Mouse (Mus musculus) Patski (cell line): ENCODE measurements around the gene Rnf225. TPM values are rescaled to one million over a fixed set of nuclear protein-coding genes. Genes with fewer than 3 reads are reported as not detected.

Source experiments
- ATAC-seq: fragments of 100-300 bp; one replicate; pipeline ENCODE4 v1.8.0; 2021
- CTCF ChIA-PET: fragments of 350-600 bp; sonication (Branson Sonifier 250); formaldehyde crosslinking; loops from one replicate; lab custom pipeline; 2022; ENCODE audit warnings: inconsistent platforms; lab: Charles Lee
- POLR2A ChIA-PET: fragments of 350-600 bp; sonication (Branson Sonifier 250); formaldehyde crosslinking; loops from one replicate; lab custom pipeline; 2022; ENCODE audit warnings: antibody characterized with exemption, inconsistent platforms; lab: Charles Lee
- DNase-seq: peaks from one replicate; pipeline ENCODE4 v3.0.0-alpha.2; 2011; ENCODE audit warnings: low read depth, low spot score
- H3K27me3 ChIP-seq: fragments of 371-371 bp; one replicate; pipeline ENCODE4 v1.5.1; 2021
- CTCF ChIP-seq: fragments of 100-300 bp; IDR thresholded peaks from one replicate; pipeline ENCODE4 v1.5.1; 2021
- in situ Hi-C: fragments of 300-500 bp; cut with MboI; formaldehyde crosslinking; loops from 3 replicates; pipeline ENCODE4 v1.11.1; 2018; ENCODE audit warnings: low pct_unique_long_range_greater_than_20kb, mixed read lengths
- polyA plus RNA-seq: library from polyadenylated mRNA; unstranded; gene quantifications from one replicate; pipeline ENCODE4 v1.2.3, GENCODE M21; 2021

Gene Rnf225
- polyA plus RNA-seq, 1 experiment from 2014 or later, result 0.47 TPM

DNA sequence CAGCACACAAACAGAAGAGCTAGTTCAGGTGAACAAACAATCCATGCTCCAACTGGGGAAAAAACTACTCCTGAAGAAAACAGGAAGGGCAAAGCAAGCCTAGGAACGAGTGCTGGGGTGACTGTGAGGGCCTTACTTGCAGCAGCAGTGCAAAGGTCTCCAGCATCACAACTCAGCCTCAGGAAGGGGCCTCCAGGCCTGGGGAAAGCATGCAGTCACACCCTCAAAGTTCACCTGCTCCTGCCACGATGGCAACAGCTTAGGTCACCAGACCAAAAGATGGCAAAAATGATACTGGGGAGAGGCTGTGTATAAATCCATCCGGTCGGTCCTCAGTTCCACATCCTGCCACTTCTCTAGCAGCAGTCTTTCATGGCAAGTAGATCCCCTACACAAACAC lies 31.7 kb downstream of the Rnf225 start:
- no peaks in the 10 kb centered on the region for H3K27me3 ChIP-seq
- CTCF ChIA-PET, result interaction anchor here (1.1 to 1.5 kb wide), 3 partner anchors 19 to 37 kb away, joined by 3 to 4 read pairs (median 3); partner anchors contain the start of genes Rps5 and Zfp446
- POLR2A ChIA-PET, result interaction anchor here (1.2 kb wide), 1 partner anchor 78 kb away, joined by 3 read pairs; the partner anchor contains the start of gene Zfp128
- no peak for TF ChIP-seq CTCF
- DNase-seq (no peak), ATAC-seq (no peak)
- in situ Hi-C loops, result no loop called here

GRCm38 (mm10) chr7:12959718-12960117 lies 32.5 kb downstream of the Rnf225 start:
- in situ Hi-C loops, result no loop called here
- ChIA-PET POLR2A (no interaction called here), CTCF (no interaction called here)
- H3K27me3 ChIP-seq, result no peaks in the 10 kb centered on the region
- DNase-seq (no peak), ATAC-seq (no peak)
- TF ChIP-seq CTCF, result no peak

- CTCF ChIA-PET, result interaction anchor here (0.7 to 1.8 kb wide), 4 partner anchors 9 to 43 kb away, joined by 3 to 9 read pairs (median 3); partner anchors contain the start of gene Zfp446
- ATAC-seq (peak; percentile 22), DNase-seq (no peak)
- in situ Hi-C loops, result no loop called here
- POLR2A ChIA-PET, result no interaction called here
- no peaks in the 10 kb centered on the region for H3K27me3 ChIP-seq
- no peak for TF ChIP-seq CTCF
Observed at GRCm38 (mm10) chr7:12961511-12962141, 34.4 kb downstream of the Rnf225 start.

DNA sequence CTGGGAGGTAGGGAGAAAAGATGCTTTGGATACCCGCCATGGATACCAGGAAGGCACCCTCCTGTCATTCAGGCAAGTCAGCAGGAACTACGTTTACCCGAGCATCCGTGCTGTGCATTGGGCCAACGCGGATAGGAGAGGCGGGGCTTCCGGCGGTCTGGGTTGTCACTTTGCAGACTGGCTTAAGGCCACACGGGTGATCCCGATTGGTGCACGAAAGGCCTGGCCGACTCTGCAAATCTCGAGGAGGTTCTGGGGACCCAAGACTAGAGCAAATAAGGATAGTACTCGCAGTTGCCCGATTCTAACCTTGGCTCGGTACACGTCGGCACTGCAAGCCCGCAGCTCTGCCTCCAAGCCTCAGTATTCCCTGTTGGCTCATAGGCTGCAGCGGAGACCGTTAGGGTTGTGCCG lies 38.5 kb downstream of the Rnf225 start, which contains the start of gene Zfp324:
Gene Zfp324, plus strand, starts transcription at position 161 of the 414 bp plus-strand sequence.
- DNase-seq (peak; percentile 47), ATAC-seq (peak; percentile 95)
- ChIA-PET CTCF (no interaction called here), POLR2A (interaction anchor here (0.6 kb wide), 1 partner anchor 14 kb away, joined by 4 read pairs; no protein-coding TSS in a partner anchor)
- no peaks in the 10 kb centered on the region for H3K27me3 ChIP-seq
- no peak for TF ChIP-seq CTCF
- in situ Hi-C loops, result no loop called here

GRCm38 (mm10) chr7:12966104-12966845 lies 39.1 kb downstream of the Rnf225 start:
- in situ Hi-C loops, result no loop called here
- no peaks in the 10 kb centered on the region for H3K27me3 ChIP-seq
- POLR2A ChIA-PET, result interaction anchor here (0.6 kb wide), 1 partner anchor 15 kb away, joined by 4 read pairs; no protein-coding TSS in a partner anchor
- no peak for TF ChIP-seq CTCF
- DNase-seq, result no peak
- CTCF ChIA-PET, result interaction anchor here (2.4 kb wide), 1 partner anchor 11 kb away, joined by 10 read pairs; the partner anchor contains the start of gene Zfp446
- peak; percentile 56 for ATAC-seq

- TF ChIP-seq CTCF, result no peak
- in situ Hi-C loops, result no loop called here
- no peak for ATAC-seq
- no peak for DNase-seq
- no peaks in the 10 kb centered on the region for H3K27me3 ChIP-seq
- ChIA-PET CTCF (no interaction called here), POLR2A (no interaction called here)
Observed at GRCm38 (mm10) chr7:12970906-12971305, 43.7 kb downstream of the Rnf225 start.

DNA sequence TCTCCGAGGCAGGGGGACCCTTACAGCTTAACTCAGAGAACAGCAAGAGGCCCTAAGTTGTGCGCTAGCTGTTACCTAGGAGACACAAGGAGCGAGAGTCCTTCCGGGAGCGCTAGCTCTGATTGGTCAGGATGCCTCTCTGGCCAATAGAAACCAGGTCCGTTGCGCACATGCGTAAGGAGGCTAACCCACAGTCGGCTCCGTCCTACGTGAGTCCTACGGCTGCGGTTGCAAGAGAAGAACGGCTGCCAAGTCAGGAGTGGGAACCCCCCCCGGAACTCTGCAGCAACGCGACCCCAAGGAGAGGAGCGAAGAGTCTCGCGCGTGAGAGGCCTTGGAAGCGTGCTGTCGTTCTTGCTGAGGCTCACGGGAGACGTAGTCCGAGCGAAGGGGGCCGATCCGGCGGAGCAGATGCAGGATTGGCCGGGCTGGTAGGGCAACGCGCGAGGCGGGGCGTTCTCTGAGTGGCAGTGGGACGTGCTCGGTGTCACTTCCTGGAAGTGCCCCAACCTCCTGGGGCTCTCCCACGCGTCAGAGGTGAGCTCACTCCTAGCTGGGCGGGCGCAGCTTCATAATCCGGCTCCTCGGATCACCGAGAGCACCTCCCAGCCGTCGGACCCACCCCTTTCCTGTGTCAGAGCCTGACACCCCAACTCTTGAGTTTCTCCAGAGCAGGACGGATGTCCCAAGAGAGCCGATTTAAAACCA lies 50.6 kb downstream of the Rnf225 start, which contains the start of gene Zfp446:
Gene Zfp446, plus strand, starts transcription at position 167 of the 708 bp plus-strand sequence.
- in situ Hi-C loops, result no loop called here

GRCm38 (mm10) chr7:12978931-12979722 lies 51.9 kb downstream of the Rnf225 start:
- no peak for TF ChIP-seq CTCF
- ChIA-PET POLR2A (no interaction called here), CTCF (interaction anchor here (0.6 kb wide), 1 partner anchor 14 kb away, joined by 3 read pairs; no protein-coding TSS in a partner anchor)
- in situ Hi-C loops, result no loop called here
- no peak for DNase-seq
- ATAC-seq, result no peak
- H3K27me3 ChIP-seq, result no peaks in the 10 kb centered on the region

More for the DNA sequence above, 50.6 kb downstream of the Rnf225 start, which contains the start of gene Zfp446:
- no peak for TF ChIP-seq CTCF
- ChIA-PET CTCF (interaction anchor here (0.8 to 2.6 kb wide), 6 partner anchors 10 to 32 kb away, joined by 3 to 10 read pairs (median 4); partner anchors contain the start of gene Zbtb45), POLR2A (interaction anchor here (1.2 kb wide), 1 partner anchor 55 kb away, joined by 3 read pairs; no protein-coding TSS in a partner anchor)
- peak; percentile 90 for DNase-seq
- H3K27me3 ChIP-seq, result no peaks in the 10 kb centered on the region
- peak; percentile 98 for ATAC-seq

DNA sequence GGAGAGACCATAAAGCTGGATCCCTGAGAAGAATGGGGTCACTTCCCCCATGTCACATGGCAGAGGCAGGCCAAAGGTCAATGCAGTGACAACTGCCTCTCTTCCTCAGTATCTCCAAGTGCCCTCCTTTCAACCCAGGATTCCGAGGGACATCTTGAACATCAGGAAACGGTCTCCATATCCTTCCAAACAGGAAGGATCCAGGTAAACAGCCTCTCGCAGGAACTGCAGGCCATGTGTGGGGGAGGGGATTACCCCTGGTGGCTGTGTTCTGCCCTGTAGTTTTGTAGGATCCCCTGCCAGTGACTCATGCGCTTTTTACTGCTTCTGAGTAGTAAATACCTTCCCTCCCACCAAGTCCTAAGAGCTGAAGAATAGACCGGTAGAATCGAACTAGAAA lies 52.6 kb downstream of the Rnf225 start:
- in situ Hi-C loops, result no loop called here
- CTCF ChIA-PET, result interaction anchor here (0.6 to 0.8 kb wide), 2 partner anchors 13 to 17 kb away, joined by 3 read pairs; no protein-coding TSS in a partner anchor
- ATAC-seq (no peak), DNase-seq (no peak)
- H3K27me3 ChIP-seq, result no peaks in the 10 kb centered on the region
- POLR2A ChIA-PET, result no interaction called here
- TF ChIP-seq CTCF, result no peak
